In genomic region chr16:90319321-90319720, GRCm38 (mm10) we compare ENCODE assay signal across 21 mouse cellular contexts. TPM values are rescaled to one million over a fixed set of nuclear protein-coding genes. Genes with fewer than 3 reads are reported as not detected.
DNase-seq lines count a peak whose midpoint lies in the region; TF ChIP-seq lines count a peak whose summit lies in the region.
"Had no signal": no experiment of that assay in that cellular context is flagged by ENCODE, and none has a peak within 500 bp of the region (broad histone marks: within the 10 kb centered on the region; RNA-seq: fewer than 3 reads in every experiment).

No protein-coding gene starts in this region.

- no peaks in the 10 kb centered on the region for H3K4me1 ChIP-seq in CH12.LX (ENCODE audit: control insufficient read depth in 1 of 2, insufficient read depth in 2 of 2)
- H3K4me1 ChIP-seq: embryonic facial prominence, embryonic 15.5 days had no signal

- no peaks in the 10 kb centered on the region for H3K36me3 ChIP-seq in CH12.LX (replicated peaks in 1 of 2; ENCODE audit: control insufficient read depth in 1 of 2, insufficient read depth in 1 of 2, low read length in 1 of 2)
- H3K36me3 ChIP-seq: embryonic facial prominence, embryonic 13.5 days; embryonic facial prominence, embryonic 15.5 days; forebrain, embryonic 10.5 days; forebrain, embryonic 12.5 days; G1E had no signal

- H3K4me3 ChIP-seq in CH12.LX (replicated peaks in 1 of 3; ENCODE audit: low read depth in 2 of 3, low read length in 2 of 3, poor library complexity in 1 of 3) = no peak overlapping the region
- H3K4me3 ChIP-seq: embryonic facial prominence, embryonic 13.5 days; embryonic facial prominence, embryonic 15.5 days; erythroblast, embryonic 14.5 days; forebrain, embryonic 10.5 days; forebrain, embryonic 12.5 days had no signal

- peak; percentile 51 to 58 for DNase-seq in cerebellum, postnatal 14 days
- no peak for DNase-seq in cerebellum, adult 11-12 months
- peak; percentile 29 for DNase-seq in left cerebral cortex, postnatal 4 days
- no peak for DNase-seq in left cerebral cortex, postnatal 25 days (ENCODE audit: low spot score in 2 of 2)
- DNase-seq in CH12.LX (ENCODE audit: extremely low read depth) = no peak
- peak; percentile 18 for DNase-seq in brain, embryonic 14.5 days (ENCODE audit: low read depth)
- no peak for DNase-seq in layer of hippocampus, postnatal 25 days (ENCODE audit: extremely low spot score in 1 of 2, low spot score in 1 of 2)
- DNase-seq: adrenal gland, adult 8-10 months; adrenal gland, postnatal 14 days; adrenal gland, postnatal 36 days; cerebellum, adult 18-20 months; cerebellum, adult 8-10 months; cerebellum, adult 9-11 months; cerebellum, postnatal 36 days; embryo, embryonic 11 days had no signal

- TF ChIP-seq RAD21 in CH12.LX (IDR thresholded peaks at IDR 0.05; ENCODE audit: low read depth, low read length) = no peak

- H3K27ac ChIP-seq in CH12.LX (ENCODE audit: insufficient read depth, low read depth) = no peak overlapping the region
- H3K27ac ChIP-seq: embryonic facial prominence, embryonic 13.5 days; embryonic facial prominence, embryonic 15.5 days; forebrain, embryonic 10.5 days; forebrain, embryonic 12.5 days had no signal

- peaks cover 3% of the 10 kb centered on the region for H3K9me3 ChIP-seq in CH12.LX (replicated peaks; ENCODE audit: low read length)
- H3K9me3 ChIP-seq: embryonic facial prominence, embryonic 13.5 days; embryonic facial prominence, embryonic 15.5 days; forebrain, embryonic 10.5 days; forebrain, embryonic 12.5 days had no signal

- peaks cover 16% of the 10 kb centered on the region for H3K27me3 ChIP-seq in CH12.LX (replicated peaks)
- H3K27me3 ChIP-seq: embryonic facial prominence, embryonic 13.5 days; embryonic facial prominence, embryonic 15.5 days had no signal

- no peak for TF ChIP-seq EP300 in CH12.LX (IDR thresholded peaks at IDR 0.05; ENCODE audit: low read length)

- no peak for TF ChIP-seq POLR2A in CH12.LX (IDR thresholded peaks at IDR 0.05; ENCODE audit: low read depth, low read length)
- TF ChIP-seq POLR2A in brain, embryonic 14.5 days (IDR thresholded peaks at IDR 0.05; ENCODE audit: borderline replicate concordance, extremely low read depth, insufficient read depth, insufficient read length, poor library complexity, severe bottlenecking) = no peak

- intact Hi-C loops in left cerebral cortex, postnatal 4 days (cut with DNase I) = loop anchor here (10.0 kb wide), 1 partner anchor 615 kb away; the partner anchor contains the start of gene Cfap298
- intact Hi-C loops in left cerebral cortex, postnatal 25 days (cut with DNase I) = no loop called here

- in situ Hi-C loops in CH12.LX (cut with MboI; ENCODE audit: low pct_ligation_motif_present, low pct_unique_long_range_greater_than_20kb, low sequenced_read_pairs) = no loop called here

- H3K4me2 ChIP-seq in CH12.LX (ENCODE audit: insufficient read depth, low read depth, poor library complexity, severe bottlenecking) = no peak overlapping the region
- H3K4me2 ChIP-seq: embryonic facial prominence, embryonic 13.5 days; embryonic facial prominence, embryonic 15.5 days; forebrain, embryonic 12.5 days had no signal

- H3K9ac ChIP-seq in CH12.LX (ENCODE audit: insufficient read depth, low read depth) = no peak overlapping the region
- H3K9ac ChIP-seq: embryonic facial prominence, embryonic 13.5 days; embryonic facial prominence, embryonic 15.5 days; forebrain, embryonic 12.5 days had no signal

- dilution Hi-C loops in CH12.LX (cut with MboI; ENCODE audit: extremely low pct_ligation_motif_present, extremely low pct_unique_long_range_greater_than_20kb, low sequenced_read_pairs) = no loop called here

- H3K79me2 ChIP-seq in CH12.LX (replicated peaks; ENCODE audit: control insufficient read depth, extremely low read depth, insufficient read depth, poor library complexity, severe bottlenecking) = no peaks in the 10 kb centered on the region

- no peak for TF ChIP-seq CTCF in CH12.LX (conservative IDR thresholded peaks at IDR 0.05 in 1 of 2, IDR thresholded peaks at IDR 0.05 in 1 of 2; ENCODE audit: low read depth in 2 of 2, low read length in 2 of 2)
- no peak for TF ChIP-seq CTCF in brain, embryonic 14.5 days (IDR thresholded peaks at IDR 0.05; ENCODE audit: borderline replicate concordance, extremely low read depth, insufficient read depth, insufficient read length)

TF ChIP-seq in CH12.LX, 34 proteins besides CTCF, POLR2A, EP300 and RAD21:
- no peak for TF ChIP-seq CHD2 (IDR thresholded peaks at IDR 0.05; ENCODE audit: low read length)
- TF ChIP-seq RCOR1 (conservative IDR thresholded peaks at IDR 0.05; ENCODE audit: low read depth, low read length) = no peak
- TF ChIP-seq MAX (IDR thresholded peaks at IDR 0.05; ENCODE audit: low read length) = peak; percentile 37; the same call in 1 of the 2 replicates
TF ChIP-seq in CH12.LX: peak in this region for 1.

RNA-seq across cellular contexts. Expression of gene Scaf4, which starts 35.0 kb away (rescaled TPM):
- 10 to 100 TPM; 59.0 to 69.9 TPM for total RNA-seq in left cerebral cortex, postnatal 4 days (2021)
- total RNA-seq in left cerebral cortex, postnatal 25 days (2021) = 10 to 100 TPM; 41.1 to 42.8 TPM
- total RNA-seq in CH12.LX (2012; rRNA removed) (17.5 and 19.2 TPM in 2 replicates), CH12.LX (2014; rRNA removed) (5.6 and 6.0 TPM in 2 replicates)
- 57.2 and 60.4 TPM in 2 replicates for polyA plus RNA-seq in CH12.LX (2012; ENCODE audit: insufficient read length, low read depth)
- 52.6 and 61.2 TPM in 2 replicates for polyA plus RNA-seq in brain, embryonic 14.5 days (2012; rRNA removed)
- 10 to 100 TPM; 39.5 to 56.4 TPM for total RNA-seq in layer of hippocampus, postnatal 25 days (2021)

Comparison
In these comparisons a context has a peak if more than half of its experiments do, and no peak if none do; other contexts are left out.
1. DNase-seq: peak in cerebellum, postnatal 14 days (2 of 2), left cerebral cortex, postnatal 4 days (single experiment) and brain, embryonic 14.5 days (single experiment); none in cerebellum, adult 11-12 months (single experiment), left cerebral cortex, postnatal 25 days (0 of 2), CH12.LX (single experiment) and layer of hippocampus, postnatal 25 days (0 of 2).